ENCODE assay signal across 8 mouse cellular contexts in the genomic region with DNA sequence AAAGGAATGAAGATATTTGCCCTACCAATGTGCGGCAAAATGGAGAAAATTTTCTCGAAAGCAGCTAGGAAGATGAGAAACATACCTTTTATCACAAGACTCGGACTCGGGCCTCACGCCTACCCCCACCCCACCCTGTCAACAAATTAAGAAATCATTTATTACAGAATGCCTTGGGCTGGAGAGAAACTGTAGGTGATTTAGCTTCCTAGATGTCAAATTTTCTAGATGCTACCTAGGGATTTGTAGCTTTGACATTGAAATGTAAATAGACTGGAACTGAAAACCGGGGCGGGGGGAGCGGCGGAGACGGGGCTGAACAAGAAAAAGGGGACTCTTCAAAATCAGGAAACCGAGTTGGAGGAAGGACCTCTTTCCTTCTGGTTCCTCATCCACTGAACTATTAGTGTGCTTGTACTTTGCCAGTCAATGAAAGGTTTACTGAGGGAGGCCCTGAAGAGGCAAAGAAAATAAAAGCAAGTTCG. TPM values are rescaled to one million over a fixed set of nuclear protein-coding genes. Genes with fewer than 3 reads are reported as not detected.
DNase-seq lines count a peak whose midpoint lies in the region; ATAC-seq and TF ChIP-seq lines count a peak whose summit lies in the region.

No protein-coding gene starts in this region.

- TF ChIP-seq CTCF in G1E (IDR thresholded peaks at IDR 0.05; ENCODE audit: low read depth, low read length) = no peak

- no peaks in the 10 kb centered on the region for H3K27me3 ChIP-seq in heart, embryonic 12.5 days (replicated peaks)
- no peaks in the 10 kb centered on the region for H3K27me3 ChIP-seq in G1E (ENCODE audit: insufficient read depth, low read length)
- H3K27me3 ChIP-seq in embryonic facial prominence, embryonic 15.5 days = no peaks in the 10 kb centered on the region
- H3K27me3 ChIP-seq in intestine, embryonic 15.5 days (replicated peaks) = no peaks in the 10 kb centered on the region

- no peak for ATAC-seq in heart, embryonic 12.5 days (ENCODE audit: insufficient number of reproducible peaks, low FRiP score)
- no peak for ATAC-seq in G1E (ENCODE audit: extremely low read depth, insufficient number of reproducible peaks, low FRiP score, poor library complexity, severe bottlenecking)
- ATAC-seq in embryonic facial prominence, embryonic 15.5 days (ENCODE audit: insufficient number of reproducible peaks, low FRiP score, low TSS enrichment, low read depth) = peak; percentile 67; the same call in 1 of the 2 replicates
- ATAC-seq in intestine, embryonic 15.5 days = peak; percentile 80
- peak; percentile 47 for ATAC-seq in megakaryocyte progenitor cell, adult 5-6 weeks (replicated peaks; ENCODE audit: poor library complexity)

- WGBS in heart, embryonic 12.5 days = 26% methylated on average over 12 of the region's 12 CpGs
- 21% methylated on average over 12 of the region's 12 CpGs for WGBS in embryonic facial prominence, embryonic 15.5 days
- 22% methylated on average over 12 of the region's 12 CpGs for WGBS in intestine, embryonic 15.5 days

- H3K27ac ChIP-seq in heart, embryonic 12.5 days (ENCODE audit: poor library complexity, severe bottlenecking) = no peak overlapping the region
- H3K27ac ChIP-seq in embryonic facial prominence, embryonic 15.5 days (replicated peaks) = 0 out of 2 replicates have a peak overlapping the region, but pooled peaks have one; percentile 17
- H3K27ac ChIP-seq in intestine, embryonic 15.5 days = no peak overlapping the region

- H3K9me3 ChIP-seq in heart, embryonic 12.5 days (replicated peaks) = no peaks in the 10 kb centered on the region
- H3K9me3 ChIP-seq in G1E (replicated peaks) = no peaks in the 10 kb centered on the region
- H3K9me3 ChIP-seq in embryonic facial prominence, embryonic 15.5 days (replicated peaks) = no peaks in the 10 kb centered on the region
- H3K9me3 ChIP-seq in intestine, embryonic 15.5 days = no peaks in the 10 kb centered on the region

- no peaks in the 10 kb centered on the region for H3K4me1 ChIP-seq in heart, embryonic 12.5 days (replicated peaks)
- no peaks in the 10 kb centered on the region for H3K4me1 ChIP-seq in G1E (ENCODE audit: insufficient read depth, low read depth, low read length)
- H3K4me1 ChIP-seq in embryonic facial prominence, embryonic 15.5 days = no peaks in the 10 kb centered on the region
- no peaks in the 10 kb centered on the region for H3K4me1 ChIP-seq in intestine, embryonic 15.5 days (replicated peaks)

- no peak for DNase-seq in heart, adult 9 months (ENCODE audit: low spot score in 2 of 2)
- no peak for DNase-seq in G1E (ENCODE audit: low spot score)
- no peak for DNase-seq in retina, postnatal 1 day
- DNase-seq in adrenal gland, postnatal 4 days (ENCODE audit: low spot score in 2 of 2) = no peak

- H3K9ac ChIP-seq in heart, embryonic 12.5 days = peak overlapping the region; percentile 41; the same call in 1 of the 2 replicates
- no peak overlapping the region for H3K9ac ChIP-seq in embryonic facial prominence, embryonic 15.5 days
- H3K9ac ChIP-seq in intestine, embryonic 15.5 days = 0 out of 2 replicates have a peak overlapping the region, but pooled peaks have one; percentile 17

- H3K4me3 ChIP-seq in heart, embryonic 12.5 days = peak overlapping the region; percentile 54
- peak overlapping the region; percentile 58 for H3K4me3 ChIP-seq in G1E (ENCODE audit: low read depth, low read length)
- H3K4me3 ChIP-seq in embryonic facial prominence, embryonic 15.5 days (replicated peaks) = peak overlapping the region; percentile 50
- H3K4me3 ChIP-seq in intestine, embryonic 15.5 days (replicated peaks) = peak overlapping the region; percentile 40

- peak overlapping the region; percentile 61 for H3K4me2 ChIP-seq in heart, embryonic 12.5 days
- H3K4me2 ChIP-seq in embryonic facial prominence, embryonic 15.5 days (replicated peaks) = peak overlapping the region; percentile 41
- peak overlapping the region; percentile 49 for H3K4me2 ChIP-seq in intestine, embryonic 15.5 days (replicated peaks)

- no peaks in the 10 kb centered on the region for H3K36me3 ChIP-seq in heart, embryonic 12.5 days
- H3K36me3 ChIP-seq in G1E (replicated peaks) = no peaks in the 10 kb centered on the region
- no peaks in the 10 kb centered on the region for H3K36me3 ChIP-seq in embryonic facial prominence, embryonic 15.5 days
- no peaks in the 10 kb centered on the region for H3K36me3 ChIP-seq in intestine, embryonic 15.5 days

RNA-seq across cellular contexts. Expression of gene Zc4h2, which starts 0.3 kb away (rescaled TPM):
- 9.7 TPM in 2 replicates for polyA plus RNA-seq in heart, embryonic 12.5 days (2016; fragmentation: Nextera tagmentation; extraction: Ambion mirVana)
- total RNA-seq in G1E (2014; fragmentation: Nextera tagmentation) = 9.4 and 12.9 TPM in 2 replicates
- 6.1 and 6.6 TPM in 2 replicates for total RNA-seq in G1E (2017)
- polyA plus RNA-seq in G1E (2012) = 0.37 and 0.44 TPM in 2 replicates
- polyA plus RNA-seq in embryonic facial prominence, embryonic 15.5 days (2015; fragmentation: Nextera tagmentation; extraction: Ambion mirVana) = 17.7 TPM in 2 replicates
- polyA plus RNA-seq in intestine, embryonic 15.5 days (2015; fragmentation: Nextera tagmentation; extraction: Ambion mirVana) = 14.6 and 16.9 TPM in 2 replicates
- total RNA-seq in megakaryocyte progenitor cell, adult 5-6 weeks (2015) = 10.4 and 13.8 TPM in 2 replicates
- 5.2 and 8.8 TPM in 2 replicates for total RNA-seq in megakaryocyte progenitor cell, adult 5-6 weeks (2017)
- total RNA-seq in adrenal gland, postnatal 4 days (2021) = 1 to 10 TPM; 6.1 to 8.1 TPM

RNA-seq across cellular contexts. Expression of gene Zc3h12b, which starts 52.8 kb away (rescaled TPM):
- 2.3 and 3.1 TPM in 2 replicates for polyA plus RNA-seq in heart, embryonic 12.5 days (2016; fragmentation: Nextera tagmentation; extraction: Ambion mirVana)
- not detected in 2 replicates for total RNA-seq in G1E (2014; fragmentation: Nextera tagmentation)
- total RNA-seq in G1E (2017) = 0.06 and 0.16 TPM in 2 replicates
- polyA plus RNA-seq in G1E (2012) = 0.01 TPM in 1 of 2 replicates, not detected in the other
- 3.1 and 3.4 TPM in 2 replicates for polyA plus RNA-seq in embryonic facial prominence, embryonic 15.5 days (2015; fragmentation: Nextera tagmentation; extraction: Ambion mirVana)
- 2.1 and 2.5 TPM in 2 replicates for polyA plus RNA-seq in intestine, embryonic 15.5 days (2015; fragmentation: Nextera tagmentation; extraction: Ambion mirVana)
- total RNA-seq in megakaryocyte progenitor cell, adult 5-6 weeks (2015) = 1.2 and 1.6 TPM in 2 replicates
- total RNA-seq in megakaryocyte progenitor cell, adult 5-6 weeks (2017) = 0.54 and 1.4 TPM in 2 replicates
- total RNA-seq in adrenal gland, postnatal 4 days (2021) = 1 to 10 TPM; 5.3 to 6.0 TPM

Comparison
In these comparisons a context has a peak if more than half of its experiments do, and no peak if none do; other contexts are left out.
1. ATAC-seq: peak in embryonic facial prominence, embryonic 15.5 days (single experiment), intestine, embryonic 15.5 days (single experiment) and megakaryocyte progenitor cell, adult 5-6 weeks (single experiment); none in heart, embryonic 12.5 days (single experiment) and G1E (single experiment).
2. Peak in every context shown above with its lines, with median percentiles within 50 percentile points of each other: H3K4me2 ChIP-seq and H3K4me3 ChIP-seq.